Mouse (Mus musculus): ENCODE data around the gene Col11a2.

Col11a2 gene

GRCm38 (mm10) chr17:34026221-34026620 lies 13.0 kb upstream of the Col11a2 start:
- DNase-seq (ENCODE audit: low read depth, low spot score), result no peak

GRCm38 (mm10) chr17:34026917-34027655 lies 12.2 kb upstream of the Col11a2 start:
- no peak for DNase-seq (ENCODE audit: low read depth, low spot score)

- peak; percentile 70 for DNase-seq (ENCODE audit: low read depth, low spot score)
Measured at GRCm38 (mm10) chr17:34027656-34028223, 11.5 kb upstream of the Col11a2 start, which contains the start of gene H2-Ke6. Gene H2-Ke6, minus strand, starts transcription at chr17:34028060.

- DNase-seq (ENCODE audit: low read depth, low spot score), result no peak
Measured at GRCm38 (mm10) chr17:34028501-34029149, 10.6 kb upstream of the Col11a2 start.

- no peak for DNase-seq (ENCODE audit: low read depth, low spot score)
Measured at GRCm38 (mm10) chr17:34029150-34029889, 9.9 kb upstream of the Col11a2 start.

- no peak for DNase-seq (ENCODE audit: low read depth, low spot score)
Measured at GRCm38 (mm10) chr17:34029890-34030595, 9.2 kb upstream of the Col11a2 start.

- DNase-seq (ENCODE audit: low read depth, low spot score), result no peak
Measured at GRCm38 (mm10) chr17:34030861-34031326, 8.3 kb upstream of the Col11a2 start.

GRCm38 (mm10) chr17:34031465-34032173 lies 7.6 kb upstream of the Col11a2 start, which contains the start of the genes Slc39a7 and Rxrb:
Gene Slc39a7, minus strand, starts transcription at chr17:34031682.
Gene Rxrb, plus strand, starts transcription at chr17:34031812.
- peak; percentile 99 for DNase-seq (ENCODE audit: low read depth, low spot score)

- DNase-seq (ENCODE audit: low read depth, low spot score), result no peak
Measured at GRCm38 (mm10) chr17:34032174-34032632, 7.0 kb upstream of the Col11a2 start.

GRCm38 (mm10) chr17:34032806-34033205 lies 6.4 kb upstream of the Col11a2 start:
- no peak for DNase-seq (ENCODE audit: low read depth, low spot score)

GRCm38 (mm10) chr17:34033441-34033840 lies 5.8 kb upstream of the Col11a2 start:
- DNase-seq (ENCODE audit: low read depth, low spot score), result no peak

GRCm38 (mm10) chr17:34034064-34034463 lies 5.2 kb upstream of the Col11a2 start:
- no peak for DNase-seq (ENCODE audit: low read depth, low spot score)

GRCm38 (mm10) chr17:34035517-34035916 lies 3.7 kb upstream of the Col11a2 start:
- DNase-seq (ENCODE audit: low read depth, low spot score), result no peak

GRCm38 (mm10) chr17:34036647-34037046 lies 2.6 kb upstream of the Col11a2 start:
- DNase-seq (ENCODE audit: low read depth, low spot score), result no peak

- no peak for DNase-seq (ENCODE audit: low read depth, low spot score)
Measured at GRCm38 (mm10) chr17:34037241-34037640, 2.0 kb upstream of the Col11a2 start.

GRCm38 (mm10) chr17:34038440-34038839 lies 797 bp upstream of the Col11a2 start:
- DNase-seq (ENCODE audit: low read depth, low spot score), result no peak

GRCm38 (mm10) chr17:34039562-34040450 lies 569 bp downstream of the Col11a2 start:
- no peak for DNase-seq (ENCODE audit: low read depth, low spot score)

GRCm38 (mm10) chr17:34045941-34046340 lies 6.7 kb downstream of the Col11a2 start:
- no peak for DNase-seq (ENCODE audit: low read depth, low spot score)

- no peak for DNase-seq (ENCODE audit: low read depth, low spot score)
Measured at GRCm38 (mm10) chr17:34047404-34048050, 8.3 kb downstream of the Col11a2 start.
